In the genomic region with DNA sequence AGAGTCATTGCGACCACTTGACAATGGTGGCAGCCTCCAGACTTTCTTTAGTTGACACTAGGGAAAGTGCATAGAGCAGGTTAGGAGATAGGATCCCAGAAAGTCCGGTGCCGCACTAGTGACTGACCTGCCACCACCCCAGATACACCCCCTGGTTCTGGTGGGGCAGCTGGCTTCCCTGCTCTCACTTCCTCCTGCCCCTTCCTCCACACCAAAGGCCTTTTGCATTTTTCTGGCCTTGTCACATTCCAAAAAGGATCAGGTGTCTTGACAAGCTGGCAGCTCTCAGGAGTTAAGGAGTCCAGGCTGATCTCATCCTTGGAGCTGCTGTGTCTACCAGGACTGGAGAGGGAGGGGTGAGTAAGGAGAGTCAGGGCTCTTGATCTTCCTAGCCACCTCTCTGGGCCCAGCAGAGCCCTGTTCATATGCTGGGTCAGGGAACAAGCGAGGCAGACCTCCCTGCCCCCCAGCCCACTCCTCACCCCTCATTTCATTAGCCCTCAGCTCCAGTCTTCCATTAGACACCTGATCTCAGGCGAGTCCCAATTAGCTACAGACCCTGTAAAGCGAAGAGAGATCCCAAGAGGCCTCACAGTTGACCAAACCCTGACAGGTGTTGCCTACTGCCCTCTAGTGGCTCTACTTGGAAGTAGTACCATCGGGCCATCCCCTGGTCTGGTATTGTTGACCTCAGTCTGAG, we compare ENCODE assay signal across 7 mouse cellular contexts. TPM values are rescaled to one million over a fixed set of nuclear protein-coding genes. Genes with fewer than 3 reads are reported as not detected.
A peak's percentile ranks its signal among the peaks of the same experiment; 100 is the strongest.
DNase-seq lines count a peak whose midpoint lies in the region; ATAC-seq and TF ChIP-seq lines count a peak whose summit lies in the region.

No protein-coding gene starts in this region.

- no peak overlapping the region for H3K4me2 ChIP-seq in CH12.LX (ENCODE audit: insufficient read depth, low read depth, poor library complexity, severe bottlenecking)
- no peak overlapping the region for H3K4me2 ChIP-seq in neural tube, embryonic 15.5 days

- TF ChIP-seq EP300 in CH12.LX (IDR thresholded peaks at IDR 0.05; ENCODE audit: low read length): peak; percentile 69

- no peak; the same call in 1 of the 2 replicates for TF ChIP-seq POLR2A in CH12.LX (IDR thresholded peaks at IDR 0.05; ENCODE audit: low read depth, low read length)

- 47% methylated on average over 7 of the region's 7 CpGs for WGBS in neural tube, embryonic 15.5 days

- H3K79me2 ChIP-seq in CH12.LX (replicated peaks; ENCODE audit: control insufficient read depth, extremely low read depth, insufficient read depth, poor library complexity, severe bottlenecking): no peaks in the 10 kb centered on the region

- ATAC-seq in Patski: peak; percentile 67
- peak; percentile 47; the same call in 1 of the 2 replicates for ATAC-seq in neural tube, embryonic 15.5 days (ENCODE audit: low FRiP score)

- peak; percentile 93 for TF ChIP-seq RAD21 in CH12.LX (IDR thresholded peaks at IDR 0.05; ENCODE audit: low read depth, low read length)

- H3K4me1 ChIP-seq in CH12.LX (ENCODE audit: control insufficient read depth in 1 of 2, insufficient read depth in 2 of 2): peaks cover 37 to 58% of the 10 kb centered on the region in 2 experiments
- 0 out of 2 replicates have a peak, but pooled peaks cover 4% of the 10 kb centered on the region for H3K4me1 ChIP-seq in neural tube, embryonic 15.5 days

- no peak overlapping the region for H3K9ac ChIP-seq in CH12.LX (ENCODE audit: insufficient read depth, low read depth)
- H3K9ac ChIP-seq in neural tube, embryonic 15.5 days (replicated peaks): no peak overlapping the region

- in situ Hi-C loops in CH12.LX (cut with MboI; ENCODE audit: low pct_ligation_motif_present, low pct_unique_long_range_greater_than_20kb, low sequenced_read_pairs) (loop anchor here (5.0 kb wide), 1 partner anchor 35 kb away; no protein-coding TSS in a partner anchor), Patski (cut with MboI; ENCODE audit: low pct_unique_long_range_greater_than_20kb) (loop anchor here (5.0 kb wide), 1 partner anchor 45 kb away; no protein-coding TSS in a partner anchor)

- DNase-seq in CH12.LX (ENCODE audit: extremely low read depth) (peak; percentile 79), Patski (ENCODE audit: low read depth, low spot score) (peak; percentile 24)
- peak; percentile 70 to 80 for DNase-seq in cerebellum, postnatal 25 days
- DNase-seq in gastrocnemius, adult 8-10 months (ENCODE audit: low spot score in 2 of 2): peak; percentile 50
- DNase-seq in kidney, adult 11 months: peak; percentile 54
- peak; percentile 64 to 79 for DNase-seq in lung, adult 18-20 months

- H3K27ac ChIP-seq in CH12.LX (ENCODE audit: insufficient read depth, low read depth): peak overlapping the region; percentile 58
- no peak overlapping the region for H3K27ac ChIP-seq in neural tube, embryonic 15.5 days (replicated peaks)

- dilution Hi-C loops in CH12.LX (cut with MboI; ENCODE audit: extremely low pct_ligation_motif_present, extremely low pct_unique_long_range_greater_than_20kb, low sequenced_read_pairs): no loop called here

- no peaks in the 10 kb centered on the region for H3K27me3 ChIP-seq in CH12.LX (replicated peaks)
- no peaks in the 10 kb centered on the region for H3K27me3 ChIP-seq in Patski
- no peaks in the 10 kb centered on the region for H3K27me3 ChIP-seq in neural tube, embryonic 15.5 days (replicated peaks)

- TF ChIP-seq CTCF in CH12.LX (conservative IDR thresholded peaks at IDR 0.05 in 1 of 2, IDR thresholded peaks at IDR 0.05 in 1 of 2; ENCODE audit: low read depth in 2 of 2, low read length in 2 of 2) (peak; percentile 84 to 95), Patski (IDR thresholded peaks at IDR 0.05) (no peak)

- H3K36me3 ChIP-seq in CH12.LX (replicated peaks in 1 of 2; ENCODE audit: control insufficient read depth in 1 of 2, insufficient read depth in 1 of 2, low read length in 1 of 2): peaks cover 57 to 75% of the 10 kb centered on the region in 2 experiments
- peaks cover 63% of the 10 kb centered on the region for H3K36me3 ChIP-seq in neural tube, embryonic 15.5 days

- H3K9me3 ChIP-seq in CH12.LX (replicated peaks; ENCODE audit: low read length): no peaks in the 10 kb centered on the region
- no peaks in the 10 kb centered on the region for H3K9me3 ChIP-seq in neural tube, embryonic 15.5 days (replicated peaks)

- POLR2A ChIA-PET in Patski (lab: Charles Lee): no interaction called here

- CTCF ChIA-PET in Patski (lab: Charles Lee): interaction anchor here (0.6 to 2.3 kb wide), 12 partner anchors 10 to 215 kb away, joined by 3 to 16 read pairs (median 4); partner anchors contain the start of gene Pik3c2b

- no peak overlapping the region for H3K4me3 ChIP-seq in CH12.LX (replicated peaks in 1 of 3; ENCODE audit: low read depth in 2 of 3, low read length in 2 of 3, poor library complexity in 1 of 3)
- H3K4me3 ChIP-seq in neural tube, embryonic 15.5 days (replicated peaks): no peak overlapping the region

TF ChIP-seq in CH12.LX, 34 proteins besides CTCF, POLR2A, EP300 and RAD21:
- TF ChIP-seq CHD1 (IDR thresholded peaks at IDR 0.05; ENCODE audit: low read depth, low read length): no peak
- no peak for TF ChIP-seq GABPA (IDR thresholded peaks at IDR 0.05; ENCODE audit: insufficient replicate concordance, low read depth, low read length)
- peak; percentile 53; the same call in 1 of the 2 replicates for TF ChIP-seq MYC (IDR thresholded peaks at IDR 0.05; ENCODE audit: low read depth, low read length)
- no peak for TF ChIP-seq MAZ (IDR thresholded peaks at IDR 0.05; ENCODE audit: low read depth, low read length)
- TF ChIP-seq NELFE (IDR thresholded peaks at IDR 0.05; ENCODE audit: low read depth, low read length): 0 out of 2 replicates have a peak, but pooled peaks have one; percentile 27
- TF ChIP-seq MAFK (IDR thresholded peaks at IDR 0.05; ENCODE audit: insufficient replicate concordance, low read length): no peak
- TF ChIP-seq TBP (conservative IDR thresholded peaks at IDR 0.05; ENCODE audit: low read depth, low read length): no peak
- TF ChIP-seq ZC3H11A (IDR thresholded peaks at IDR 0.05; ENCODE audit: low read depth, low read length): peak; percentile 79
- TF ChIP-seq ZKSCAN1 (IDR thresholded peaks at IDR 0.05; ENCODE audit: borderline replicate concordance, low read depth, low read length): no peak
- no peak for TF ChIP-seq JUND (conservative IDR thresholded peaks at IDR 0.05; ENCODE audit: low read depth, low read length)
- no peak for TF ChIP-seq NRF1 (IDR thresholded peaks at IDR 0.05; ENCODE audit: low read depth, low read length)
- peak; percentile 23; the same call in 1 of the 2 replicates for TF ChIP-seq BHLHE40 (IDR thresholded peaks at IDR 0.05; ENCODE audit: low read depth, low read length)
- TF ChIP-seq CHD2 (IDR thresholded peaks at IDR 0.05; ENCODE audit: low read length): no peak
- TF ChIP-seq USF1 (IDR thresholded peaks at IDR 0.05; ENCODE audit: low read depth, low read length): no peak
- peak; percentile 98 for TF ChIP-seq SMC3 (IDR thresholded peaks at IDR 0.05; ENCODE audit: low read depth, low read length)
- no peak; the same call in 1 of the 2 replicates for TF ChIP-seq MXI1 (IDR thresholded peaks at IDR 0.05; ENCODE audit: low read depth, low read length)
- peak; percentile 2; the same call in 1 of the 2 replicates for TF ChIP-seq TCF12 (IDR thresholded peaks at IDR 0.05; ENCODE audit: low read depth, low read length)
- peak; percentile 68 for TF ChIP-seq SIN3A (IDR thresholded peaks at IDR 0.05; ENCODE audit: low read length)
- TF ChIP-seq MEF2A (IDR thresholded peaks at IDR 0.05; ENCODE audit: borderline replicate concordance, low read depth, low read length): no peak
- TF ChIP-seq JUN (IDR thresholded peaks at IDR 0.05; ENCODE audit: insufficient read depth, low read depth, low read length): no peak
- TF ChIP-seq E2F4 (IDR thresholded peaks at IDR 0.05; ENCODE audit: insufficient replicate concordance, low read depth, low read length): peak; percentile 28; the same call in 1 of the 2 replicates
- TF ChIP-seq ZMIZ1 (IDR thresholded peaks at IDR 0.05; ENCODE audit: low read depth, low read length): no peak
- peak; percentile 59; the same call in 1 of the 2 replicates for TF ChIP-seq IRF4 (IDR thresholded peaks at IDR 0.05; ENCODE audit: low read depth, low read length)
- 0 out of 2 replicates have a peak, but pooled peaks have one; percentile 30 for TF ChIP-seq RCOR1 (conservative IDR thresholded peaks at IDR 0.05; ENCODE audit: low read depth, low read length)
- no peak for TF ChIP-seq POLR2AphosphoS2 (IDR thresholded peaks at IDR 0.05; ENCODE audit: low read depth, low read length)
- no peak for TF ChIP-seq PAX5 (IDR thresholded peaks at IDR 0.05; ENCODE audit: low read length)
- no peak for TF ChIP-seq KAT2A (IDR thresholded peaks at IDR 0.05; ENCODE audit: insufficient replicate concordance, low read length)
- no peak for TF ChIP-seq USF2 (conservative IDR thresholded peaks at IDR 0.05; ENCODE audit: low read depth, low read length)
- TF ChIP-seq MAX (IDR thresholded peaks at IDR 0.05; ENCODE audit: low read length): no peak
- TF ChIP-seq ELF1 (IDR thresholded peaks at IDR 0.05; ENCODE audit: low read depth, low read length): no peak

RNA-seq across cellular contexts. Expression of gene Pik3c2b, which starts 41.9 kb away (rescaled TPM):
- total RNA-seq in CH12.LX (2012; rRNA removed) (15.9 and 16.5 TPM in 2 replicates), CH12.LX (2014; rRNA removed) (7.2 and 8.7 TPM in 2 replicates)
- polyA plus RNA-seq in CH12.LX (2012; ENCODE audit: insufficient read length, low read depth) (9.2 and 12.0 TPM in 2 replicates), Patski (2021) (2.3 TPM)
- 10 to 100 TPM in 3 of 4 experiments, 1 to 10 TPM in 1; 9.2 to 12.8 (median 11.0) TPM for total RNA-seq in gastrocnemius, adult 8-10 months (2022)
- 10.6 and 11.1 TPM in 2 replicates for polyA plus RNA-seq in neural tube, embryonic 15.5 days (2015; fragmentation: Nextera tagmentation; extraction: Ambion mirVana)

RNA-seq across cellular contexts. Expression of gene Ppp1r15b, which starts 43.6 kb away (rescaled TPM):
- total RNA-seq in CH12.LX (2012; rRNA removed) (47.6 and 50.6 TPM in 2 replicates), CH12.LX (2014; rRNA removed) (46.7 and 47.5 TPM in 2 replicates)
- polyA plus RNA-seq in CH12.LX (2012; ENCODE audit: insufficient read length, low read depth) (31.4 and 33.1 TPM in 2 replicates), Patski (2021) (44.2 TPM)
- 10 to 100 TPM; 14.8 to 18.2 (median 16.3) TPM for total RNA-seq in gastrocnemius, adult 8-10 months (2022)
- 23.4 and 25.4 TPM in 2 replicates for polyA plus RNA-seq in neural tube, embryonic 15.5 days (2015; fragmentation: Nextera tagmentation; extraction: Ambion mirVana)

RNA-seq across cellular contexts. Expression of gene Mdm4, which starts 57.0 kb away (rescaled TPM):
- total RNA-seq in CH12.LX (2012; rRNA removed): 84.5 and 107 TPM in 2 replicates
- 66.5 and 68.3 TPM in 2 replicates for total RNA-seq in CH12.LX (2014; rRNA removed)
- 78.9 and 79.0 TPM in 2 replicates for polyA plus RNA-seq in CH12.LX (2012; ENCODE audit: insufficient read length, low read depth)
- polyA plus RNA-seq in Patski (2021): 59.2 TPM
- 10 to 100 TPM; 18.7 to 25.6 (median 21.5) TPM for total RNA-seq in gastrocnemius, adult 8-10 months (2022)
- polyA plus RNA-seq in neural tube, embryonic 15.5 days (2015; fragmentation: Nextera tagmentation; extraction: Ambion mirVana): 30.1 and 33.0 TPM in 2 replicates

Comparison
In these comparisons a context has a peak if more than half of its experiments do, and no peak if none do; other contexts are left out.
1. DNase-seq: peak in every context shown above with its lines; median percentile 79 in CH12.LX; 75 in cerebellum, postnatal 25 days; 72 in lung, adult 18-20 months; 54 in kidney, adult 11 months; 50 in gastrocnemius, adult 8-10 months; 24 in Patski.